Mouse (Mus musculus) lung, postnatal 0 days (tissue): Measurements from ENCODE around the gene Pde3a. TPM values are rescaled to one million over a fixed set of nuclear protein-coding genes. Genes with fewer than 3 reads are reported as not detected.

Experiments used
- ATAC-seq: fragments of 200-750 bp; cut with Nextera tagmentation; 2 replicates; pipeline ENCODE4 v1.8.0; 2017; ENCODE audit warnings: moderate library complexity
- DNase-seq: peaks from one replicate; pipeline ENCODE4 v3.0.0-alpha.2; 2016; ENCODE audit warnings: low spot score
- H3K27ac ChIP-seq: fragments of 300-500 bp; sonication (generic); 2 replicates; pipeline ENCODE4 v1.5.1; 2014; ENCODE audit warnings: antibody characterized with exemption, mild to moderate bottlenecking, low read length, mixed read lengths
- H3K27me3 ChIP-seq: fragments of 300-500 bp; sonication (generic); replicated peaks from 2 replicates; pipeline ENCODE4 v1.6.1; 2014; ENCODE audit warnings: low read length, mixed read lengths; ENCODE audit not compliant: insufficient read depth
- H3K36me3 ChIP-seq: fragments of 300-500 bp; sonication (generic); 2 replicates; pipeline ENCODE4 v1.6.1; 2014; ENCODE audit warnings: low read length, mixed read lengths; ENCODE audit not compliant: insufficient read depth
- H3K4me1 ChIP-seq: fragments of 300-500 bp; sonication (generic); 2 replicates; pipeline ENCODE4 v1.6.1; 2014; ENCODE audit warnings: antibody characterized with exemption, low read depth, low read length, mixed read lengths; ENCODE audit not compliant: insufficient read depth
- H3K4me2 ChIP-seq: fragments of 300-500 bp; sonication (generic); replicated peaks from 2 replicates; pipeline ENCODE4 v1.6.1; 2014; ENCODE audit warnings: low read depth, mild to moderate bottlenecking, low read length, moderate library complexity, mixed read lengths
- H3K4me3 ChIP-seq: fragments of 300-500 bp; sonication (generic); 2 replicates; pipeline ENCODE4 v1.5.1; 2014; ENCODE audit warnings: low read depth, low read length
- H3K9ac ChIP-seq: fragments of 300-500 bp; sonication (generic); replicated peaks from 2 replicates; pipeline ENCODE4 v1.6.1; 2014; ENCODE audit warnings: low read depth, mild to moderate bottlenecking
- H3K9me3 ChIP-seq: fragments of 300-500 bp; sonication (generic); 2 replicates; pipeline ENCODE4 v1.6.1; 2016; ENCODE audit warnings: low read length, mixed read lengths
- CTCF ChIP-seq: IDR thresholded peaks from 2 replicates; pipeline ENCODE4 v1.5.1; 2016; ENCODE audit warnings: antibody characterized with exemption, mild to moderate bottlenecking
- EP300 ChIP-seq: IDR thresholded peaks from 2 replicates; pipeline ENCODE4 v1.6.1; 2016; ENCODE audit warnings: antibody characterized with exemption, mild to moderate bottlenecking, control low read depth
- WGBS: fragments of 180-500 bp; shearing (Covaris S2); extraction: QIAGEN DNeasy Blood & Tissue Kit; methylation state at CpG from one replicate; pipeline ENCODE4 v1.1.7; 2014; 5-methylcytosine and 5-hydroxymethylcytosine counted together
- polyA plus RNA-seq: library from polyadenylated mRNA; unstranded; fragments of >200 nt; fragmentation: Nextera tagmentation; extraction: Ambion mirVana; gene quantifications from 2 replicates; pipeline ENCODE4 v1.2.1, GENCODE M21; 2015

The Pde3a gene
- polyA plus RNA-seq, 1 experiment from 2014 or later = 12.1 TPM

GRCm38 (mm10) chr6:141337673-141338072, 88.6 kb downstream of the Pde3a start:
- TF ChIP-seq EP300 = no peak
- TF ChIP-seq CTCF = peak; percentile 73
- H3K27me3 ChIP-seq = no peaks in the 10 kb centered on the region
- no peak overlapping the region for H3K4me2 ChIP-seq
- ATAC-seq = no peak
- H3K36me3 ChIP-seq = no peaks in the 10 kb centered on the region
- H3K9ac ChIP-seq = no peak overlapping the region
- H3K4me3 ChIP-seq = no peak overlapping the region
- H3K27ac ChIP-seq = no peak overlapping the region
- no peaks in the 10 kb centered on the region for H3K9me3 ChIP-seq
- WGBS = 56% methylated on average over 8 of the region's 8 CpGs
- no peaks in the 10 kb centered on the region for H3K4me1 ChIP-seq
- peak; percentile 33 for DNase-seq

- Histone ChIP-seq H3K36me3 (no peaks in the 10 kb centered on the region), H3K4me2 (no peak overlapping the region), H3K9me3 (no peaks in the 10 kb centered on the region), H3K27me3 (no peaks in the 10 kb centered on the region), H3K27ac (no peak overlapping the region), H3K4me3 (no peak overlapping the region), H3K9ac (no peak overlapping the region), H3K4me1 (no peaks in the 10 kb centered on the region)
- TF ChIP-seq EP300 = peak; percentile 58
- no peak for TF ChIP-seq CTCF
- ATAC-seq = peak; percentile 47
- peak; percentile 64 for DNase-seq
- 57% methylated on average over 2 of the region's 2 CpGs for WGBS
Observed at GRCm38 (mm10) chr6:141341385-141341784, 92.3 kb downstream of the Pde3a start.

DNA sequence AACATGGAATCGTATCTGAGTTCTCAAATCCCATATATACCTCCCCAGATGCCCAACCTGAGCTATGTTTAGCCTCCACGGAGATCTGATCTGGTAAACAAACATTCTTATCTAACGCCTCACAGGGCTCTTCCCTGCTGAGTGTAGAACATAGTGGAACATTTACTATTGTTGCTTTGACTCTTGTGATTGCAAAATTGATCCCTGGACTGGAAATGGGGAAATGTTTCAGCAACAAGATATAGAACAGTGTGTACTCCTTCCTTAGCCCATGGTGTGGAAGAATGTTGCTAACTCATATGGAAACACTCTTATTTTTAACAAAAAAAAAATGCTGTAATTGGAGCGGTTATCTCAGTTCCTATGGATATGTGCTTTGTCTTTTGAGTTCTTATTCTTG, 98.8 kb downstream of the Pde3a start:
- WGBS = 20% methylated on average over 4 of the region's 4 CpGs
- Histone ChIP-seq H3K9me3 (no peaks in the 10 kb centered on the region), H3K27me3 (no peaks in the 10 kb centered on the region), H3K36me3 (no peaks in the 10 kb centered on the region), H3K4me3 (no peak overlapping the region), H3K27ac (peak overlapping the region; percentile 71), H3K9ac (no peak overlapping the region), H3K4me1 (peaks cover 7% of the 10 kb centered on the region; the same call in 1 of the 2 replicates), H3K4me2 (no peak overlapping the region)
- ATAC-seq (peak; percentile 81), DNase-seq (peak; percentile 90)
- TF ChIP-seq EP300 = peak; percentile 98
- TF ChIP-seq CTCF = no peak

GRCm38 (mm10) chr6:141348542-141348941, 99.5 kb downstream of the Pde3a start:
- WGBS = 47% methylated on average over 9 of the region's 9 CpGs
- no peaks in the 10 kb centered on the region for H3K9me3 ChIP-seq
- DNase-seq = peak; percentile 50

DNA sequence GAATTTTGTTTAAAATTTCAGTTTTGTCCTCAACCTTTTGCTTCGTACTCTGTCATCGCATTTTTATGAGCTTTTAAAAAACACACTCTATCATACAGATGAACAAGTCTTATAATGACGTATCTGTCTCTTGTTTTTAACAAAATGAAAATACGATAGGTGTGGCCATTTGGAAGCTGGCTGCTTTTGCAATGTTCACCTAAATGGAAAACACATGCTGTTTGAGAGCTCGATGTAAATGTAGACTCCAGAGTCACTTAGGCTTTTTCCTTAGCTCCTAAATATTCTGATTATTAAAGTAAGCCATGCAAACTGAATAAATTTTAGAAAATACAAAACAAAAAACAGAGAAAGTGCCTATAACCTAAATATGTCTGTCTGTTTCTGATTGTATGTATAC, 101.2 kb downstream of the Pde3a start:
- ATAC-seq (no peak), DNase-seq (no peak)
- H3K4me1 ChIP-seq = peaks cover 7% of the 10 kb centered on the region; the same call in 1 of the 2 replicates
- no peaks in the 10 kb centered on the region for H3K27me3 ChIP-seq
- 93% methylated on average over 5 of the region's 5 CpGs for WGBS
- no peak overlapping the region for H3K27ac ChIP-seq
- H3K9ac ChIP-seq = no peak overlapping the region
- H3K36me3 ChIP-seq = no peaks in the 10 kb centered on the region
- H3K9me3 ChIP-seq = no peaks in the 10 kb centered on the region
- H3K4me3 ChIP-seq = no peak overlapping the region
- TF ChIP-seq CTCF (no peak), EP300 (no peak)
- no peak overlapping the region for H3K4me2 ChIP-seq

More at GRCm38 (mm10) chr6:141348542-141348941, 99.5 kb downstream of the Pde3a start:
- 0 out of 2 replicates have a peak overlapping the region, but pooled peaks have one; percentile 3 for H3K4me2 ChIP-seq
- TF ChIP-seq EP300 = no peak
- peak overlapping the region; percentile 71 for H3K27ac ChIP-seq
- peaks cover 7% of the 10 kb centered on the region; the same call in 1 of the 2 replicates for H3K4me1 ChIP-seq
- H3K36me3 ChIP-seq = no peaks in the 10 kb centered on the region
- H3K9ac ChIP-seq = no peak overlapping the region
- H3K4me3 ChIP-seq = no peak overlapping the region
- ATAC-seq = peak; percentile 44; the same call in 1 of the 2 replicates
- H3K27me3 ChIP-seq = no peaks in the 10 kb centered on the region

DNA sequence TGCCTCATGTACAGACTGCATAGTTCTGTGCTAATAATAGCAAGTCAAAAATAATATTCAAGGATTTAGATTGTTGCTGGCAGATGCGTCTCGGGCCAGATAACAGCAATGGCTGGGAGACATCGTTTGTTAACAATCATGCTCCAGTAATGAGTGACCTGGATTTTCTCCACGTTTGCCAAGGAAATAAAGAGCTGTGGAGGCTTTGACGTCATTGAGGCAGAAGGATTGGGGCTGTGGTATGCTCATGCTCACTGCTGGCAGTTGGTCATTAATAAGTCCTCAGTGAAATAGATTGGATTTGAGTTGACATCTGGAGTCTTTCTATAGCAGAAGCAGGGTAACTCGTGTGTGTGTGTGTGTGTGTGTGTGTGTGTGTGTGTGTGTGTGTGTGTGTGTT, 103.2 kb downstream of the Pde3a start:
- Histone ChIP-seq H3K4me3 (no peak overlapping the region), H3K36me3 (no peaks in the 10 kb centered on the region), H3K4me2 (no peak overlapping the region), H3K27me3 (no peaks in the 10 kb centered on the region), H3K4me1 (peaks cover 7% of the 10 kb centered on the region; the same call in 1 of the 2 replicates), H3K9me3 (no peaks in the 10 kb centered on the region), H3K9ac (no peak overlapping the region), H3K27ac (no peak overlapping the region)
- ATAC-seq (peak; percentile 70), DNase-seq (peak; percentile 88)
- TF ChIP-seq EP300 (no peak; the same call in 1 of the 2 replicates), CTCF (no peak)
- WGBS = 38% methylated on average over 6 of the region's 6 CpGs

DNA sequence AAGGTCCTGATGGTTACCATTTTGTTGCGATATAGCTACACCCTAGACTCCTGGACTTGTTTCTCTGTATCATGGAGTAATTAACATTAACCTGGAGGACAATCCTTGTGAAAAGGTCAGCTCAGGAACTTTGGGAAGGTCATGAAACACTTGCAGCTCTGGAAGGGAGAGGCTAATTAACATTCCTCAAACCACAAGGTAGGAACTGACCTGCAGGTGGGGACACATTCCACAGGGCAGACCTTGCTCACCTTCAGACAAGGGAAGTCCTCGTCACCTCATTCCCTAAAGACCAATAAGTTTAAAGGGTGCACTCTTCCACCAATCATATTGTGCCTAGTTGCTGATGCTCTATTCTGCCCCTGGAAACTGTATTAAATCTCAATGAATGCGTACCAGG, 114.6 kb downstream of the Pde3a start:
- ATAC-seq = no peak
- H3K36me3 ChIP-seq = no peaks in the 10 kb centered on the region

More for the DNA sequence above, 114.6 kb downstream of the Pde3a start:
- H3K9me3 ChIP-seq = no peaks in the 10 kb centered on the region
- no peak overlapping the region for H3K4me2 ChIP-seq
- no peak for DNase-seq
- H3K4me1 ChIP-seq = no peaks in the 10 kb centered on the region
- 97% methylated on average over 3 of the region's 3 CpGs for WGBS
- no peak overlapping the region for H3K9ac ChIP-seq
- no peak overlapping the region for H3K4me3 ChIP-seq
- no peak for TF ChIP-seq CTCF
- no peak for TF ChIP-seq EP300
- no peak overlapping the region for H3K27ac ChIP-seq
- no peaks in the 10 kb centered on the region for H3K27me3 ChIP-seq
